Mouse (Mus musculus): Measurements from ENCODE around the gene Gm45062. TPM values are rescaled to one million over a fixed set of nuclear protein-coding genes. Genes with fewer than 3 reads are reported as not detected.

The Gm45062 gene
- polyA plus RNA-seq, 1 experiment from 2014 or later, result 15.9 TPM

GRCm38 (mm10) chr6:8472915-8473314, 213.7 kb downstream of the Gm45062 start:
- Histone ChIP-seq H3K36me3 (no peaks in the 10 kb centered on the region), H3K27me3 (no peaks in the 10 kb centered on the region), H3K9me3 (no peaks in the 10 kb centered on the region), H3K4me3 (no peak overlapping the region), H3K27ac (replicated peaks) (no peak overlapping the region), H3K4me2 (no peak overlapping the region), H3K4me1 (replicated peaks) (no peaks in the 10 kb centered on the region), H3K9ac (no peak overlapping the region)
- ATAC-seq (ENCODE audit: low read depth), result no peak
- 83% methylated on average over 5 of the region's 5 CpGs for WGBS

GRCm38 (mm10) chr6:8473498-8473897, 214.2 kb downstream of the Gm45062 start:
- Histone ChIP-seq H3K9me3 (no peaks in the 10 kb centered on the region), H3K4me3 (no peak overlapping the region), H3K27me3 (no peaks in the 10 kb centered on the region), H3K4me1 (replicated peaks) (no peaks in the 10 kb centered on the region), H3K27ac (replicated peaks) (no peak overlapping the region), H3K4me2 (no peak overlapping the region), H3K9ac (no peak overlapping the region), H3K36me3 (no peaks in the 10 kb centered on the region)
- ATAC-seq (ENCODE audit: low read depth), result no peak
- 71% methylated on average over 5 of the region's 5 CpGs for WGBS

- Histone ChIP-seq H3K4me1 (replicated peaks) (no peaks in the 10 kb centered on the region), H3K4me2 (no peak overlapping the region), H3K9ac (no peak overlapping the region), H3K4me3 (no peak overlapping the region), H3K27ac (replicated peaks) (no peak overlapping the region), H3K9me3 (no peaks in the 10 kb centered on the region), H3K27me3 (no peaks in the 10 kb centered on the region), H3K36me3 (no peaks in the 10 kb centered on the region)
- ATAC-seq (ENCODE audit: low read depth), result no peak
- WGBS, result 80% methylated on average over 3 of the region's 3 CpGs
These were observed 215.1 kb downstream of the Gm45062 start for GRCm38 (mm10) chr6:8474316-8474715.

- Histone ChIP-seq H3K4me1 (replicated peaks) (no peaks in the 10 kb centered on the region), H3K9ac (no peak overlapping the region), H3K27me3 (no peaks in the 10 kb centered on the region), H3K9me3 (no peaks in the 10 kb centered on the region), H3K36me3 (no peaks in the 10 kb centered on the region), H3K27ac (replicated peaks) (no peak overlapping the region), H3K4me2 (no peak overlapping the region), H3K4me3 (no peak overlapping the region)
- no peak for ATAC-seq (ENCODE audit: low read depth)
- 92% methylated on average over 4 of the region's 4 CpGs for WGBS
These were observed 215.6 kb downstream of the Gm45062 start for GRCm38 (mm10) chr6:8474820-8475219.

DNA sequence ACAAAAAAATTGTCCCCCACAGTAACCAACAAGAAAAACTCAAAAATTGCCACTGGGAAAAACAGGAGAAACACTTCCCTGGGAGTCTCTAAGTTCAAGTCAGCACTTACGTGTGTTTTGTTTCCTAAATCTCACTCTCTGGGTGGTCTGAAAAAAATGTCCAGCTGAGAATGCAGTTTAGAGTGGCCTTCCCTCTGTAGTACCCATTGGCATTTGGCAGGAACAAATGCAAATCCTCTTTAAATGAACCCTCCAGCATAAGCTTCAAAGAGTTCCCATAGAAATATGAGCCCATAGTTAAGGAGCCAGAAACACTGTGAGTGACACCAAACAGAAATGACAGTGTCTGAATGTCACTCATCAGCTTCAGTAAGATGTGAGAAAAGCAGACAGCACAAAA, 219.9 kb downstream of the Gm45062 start:
- Histone ChIP-seq H3K9ac (no peak overlapping the region), H3K4me2 (no peak overlapping the region), H3K9me3 (no peaks in the 10 kb centered on the region), H3K36me3 (no peaks in the 10 kb centered on the region), H3K27me3 (no peaks in the 10 kb centered on the region), H3K4me1 (replicated peaks) (no peaks in the 10 kb centered on the region), H3K27ac (replicated peaks) (no peak overlapping the region), H3K4me3 (no peak overlapping the region)
- 52% methylated on average over 1 of the region's 1 CpGs for WGBS
- ATAC-seq (ENCODE audit: low read depth), result no peak

- H3K27ac ChIP-seq (replicated peaks), result no peak overlapping the region
- no peaks in the 10 kb centered on the region for H3K9me3 ChIP-seq
- WGBS, result 91% methylated on average over 17 of the region's 17 CpGs
- no peak overlapping the region for H3K9ac ChIP-seq
- no peaks in the 10 kb centered on the region for H3K36me3 ChIP-seq
- ATAC-seq (ENCODE audit: low read depth), result no peak
- no peak overlapping the region for H3K4me2 ChIP-seq
- H3K27me3 ChIP-seq, result no peaks in the 10 kb centered on the region
- H3K4me1 ChIP-seq (replicated peaks), result peaks cover 12% of the 10 kb centered on the region; the same call in 1 of the 2 replicates
- H3K4me3 ChIP-seq, result no peak overlapping the region
These were observed 225.4 kb downstream of the Gm45062 start for GRCm38 (mm10) chr6:8484437-8485275.

- no peak overlapping the region for H3K27ac ChIP-seq (replicated peaks)
- H3K4me2 ChIP-seq, result no peak overlapping the region
- H3K9ac ChIP-seq, result no peak overlapping the region
- peaks cover 12% of the 10 kb centered on the region; the same call in 1 of the 2 replicates for H3K4me1 ChIP-seq (replicated peaks)
- 85% methylated on average over 16 of the region's 16 CpGs for WGBS
- H3K9me3 ChIP-seq, result no peaks in the 10 kb centered on the region
- H3K4me3 ChIP-seq, result no peak overlapping the region
- ATAC-seq (ENCODE audit: low read depth), result no peak
- H3K27me3 ChIP-seq, result no peaks in the 10 kb centered on the region
- no peaks in the 10 kb centered on the region for H3K36me3 ChIP-seq
These were observed 226.3 kb downstream of the Gm45062 start for GRCm38 (mm10) chr6:8485414-8486175.

- Histone ChIP-seq H3K9ac (no peak overlapping the region), H3K9me3 (no peaks in the 10 kb centered on the region), H3K27me3 (no peaks in the 10 kb centered on the region), H3K36me3 (no peaks in the 10 kb centered on the region), H3K4me2 (no peak overlapping the region), H3K4me1 (replicated peaks) (peaks cover 12% of the 10 kb centered on the region; the same call in 1 of the 2 replicates), H3K27ac (replicated peaks) (peak overlapping the region; percentile 14; the same call in 1 of the 2 replicates), H3K4me3 (no peak overlapping the region)
- ATAC-seq (ENCODE audit: low read depth), result no peak
- WGBS, result 76% methylated on average over 17 of the region's 17 CpGs
These were observed 227.3 kb downstream of the Gm45062 start for GRCm38 (mm10) chr6:8486391-8487043.

- H3K27ac ChIP-seq (replicated peaks), result peak overlapping the region; percentile 14; the same call in 1 of the 2 replicates
- no peak overlapping the region for H3K4me2 ChIP-seq
- no peaks in the 10 kb centered on the region for H3K9me3 ChIP-seq
- no peak for ATAC-seq (ENCODE audit: low read depth)
- H3K4me3 ChIP-seq, result no peak overlapping the region
- H3K9ac ChIP-seq, result no peak overlapping the region
- H3K27me3 ChIP-seq, result no peaks in the 10 kb centered on the region
- H3K36me3 ChIP-seq, result no peaks in the 10 kb centered on the region
- 70% methylated on average over 20 of the region's 20 CpGs for WGBS
- H3K4me1 ChIP-seq (replicated peaks), result peaks cover 12% of the 10 kb centered on the region; the same call in 1 of the 2 replicates
These were observed 228.0 kb downstream of the Gm45062 start for GRCm38 (mm10) chr6:8487044-8487853.

DNA sequence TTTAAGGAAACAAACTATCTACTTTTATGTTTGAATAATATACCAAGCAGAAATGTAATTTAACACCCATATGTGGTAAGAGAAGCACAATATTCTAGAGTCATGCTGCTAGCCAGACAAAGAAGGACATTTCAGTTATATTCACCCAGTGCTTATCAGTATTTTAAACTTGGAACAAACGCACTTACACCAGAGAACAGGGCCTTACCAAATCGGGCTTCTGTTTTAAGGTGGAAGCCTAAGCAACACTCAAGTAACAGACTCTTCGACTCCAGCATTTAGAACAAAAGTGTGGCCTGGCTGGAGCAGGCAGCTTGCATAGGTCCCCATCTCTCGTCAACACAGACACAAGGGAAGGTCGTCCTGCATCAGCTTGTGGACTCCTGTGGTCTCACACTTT, 229.0 kb downstream of the Gm45062 start:
- H3K4me1 ChIP-seq (replicated peaks), result peaks cover 12% of the 10 kb centered on the region; the same call in 1 of the 2 replicates
- H3K9me3 ChIP-seq, result no peaks in the 10 kb centered on the region
- no peaks in the 10 kb centered on the region for H3K27me3 ChIP-seq
- H3K4me3 ChIP-seq, result no peak overlapping the region
- H3K4me2 ChIP-seq, result no peak overlapping the region
- H3K27ac ChIP-seq (replicated peaks), result no peak overlapping the region
- WGBS, result 70% methylated on average over 5 of the region's 5 CpGs
- ATAC-seq (ENCODE audit: low read depth), result no peak
- H3K36me3 ChIP-seq, result no peaks in the 10 kb centered on the region
- no peak overlapping the region for H3K9ac ChIP-seq

GRCm38 (mm10) chr6:8489266-8489665, 230.0 kb downstream of the Gm45062 start:
- WGBS, result 76% methylated on average over 7 of the region's 7 CpGs
- Histone ChIP-seq H3K27ac (replicated peaks) (no peak overlapping the region), H3K4me3 (no peak overlapping the region), H3K9me3 (no peaks in the 10 kb centered on the region), H3K9ac (no peak overlapping the region), H3K36me3 (no peaks in the 10 kb centered on the region), H3K4me2 (no peak overlapping the region), H3K4me1 (replicated peaks) (peaks cover 12% of the 10 kb centered on the region; the same call in 1 of the 2 replicates), H3K27me3 (no peaks in the 10 kb centered on the region)
- ATAC-seq (ENCODE audit: low read depth), result no peak
